Mouse (Mus musculus): Measurements from ENCODE around the gene Crmp1. TPM values are rescaled to one million over a fixed set of nuclear protein-coding genes. Genes with fewer than 3 reads are reported as not detected.

Gene Crmp1
- total and polyA plus RNA-seq, 3 experiments, result 3.3 to 19.6 (median 10.5) TPM

- in situ Hi-C loops (cut with MboI; ENCODE audit: low pct_ligation_motif_present, low pct_unique_long_range_greater_than_20kb, low sequenced_read_pairs) (no loop called here), dilution Hi-C loops (cut with MboI; ENCODE audit: extremely low pct_ligation_motif_present, extremely low pct_unique_long_range_greater_than_20kb, low sequenced_read_pairs) (no loop called here)
- no peak overlapping the region for H3K27ac ChIP-seq (ENCODE audit: insufficient read depth, low read depth)
- peaks cover 6 to 26% of the 10 kb centered on the region in 2 experiments for H3K4me1 ChIP-seq (ENCODE audit: control insufficient read depth in 1 of 2, insufficient read depth in 2 of 2)
- no peak for DNase-seq (ENCODE audit: extremely low read depth)
- H3K4me2 ChIP-seq (ENCODE audit: insufficient read depth, low read depth, poor library complexity, severe bottlenecking), result no peak overlapping the region
- peaks cover 10% of the 10 kb centered on the region for H3K9me3 ChIP-seq (replicated peaks; ENCODE audit: low read length)
- peaks cover 20% of the 10 kb centered on the region for H3K27me3 ChIP-seq (replicated peaks)
- H3K36me3 ChIP-seq (replicated peaks in 1 of 2; ENCODE audit: control insufficient read depth in 1 of 2, insufficient read depth in 1 of 2, low read length in 1 of 2), result no peaks in the 10 kb centered on the region
- no peaks in the 10 kb centered on the region for H3K79me2 ChIP-seq (replicated peaks; ENCODE audit: control insufficient read depth, extremely low read depth, insufficient read depth, poor library complexity, severe bottlenecking)
- no peak overlapping the region for H3K9ac ChIP-seq (ENCODE audit: insufficient read depth, low read depth)
- no peak overlapping the region for H3K4me3 ChIP-seq (replicated peaks in 1 of 3; ENCODE audit: low read depth in 2 of 3, low read length in 2 of 3, poor library complexity in 1 of 3)
- TF ChIP-seq RCOR1 (conservative IDR thresholded peaks at IDR 0.05; ENCODE audit: low read depth, low read length) (no peak), MEF2A (IDR thresholded peaks at IDR 0.05; ENCODE audit: borderline replicate concordance, low read depth, low read length) (no peak), E2F4 (IDR thresholded peaks at IDR 0.05; ENCODE audit: insufficient replicate concordance, low read depth, low read length) (no peak), GABPA (IDR thresholded peaks at IDR 0.05; ENCODE audit: insufficient replicate concordance, low read depth, low read length) (no peak)
Measured at GRCm38 (mm10) chr5:37240550-37240949, 1.2 kb upstream of the Crmp1 start.

- H3K9ac ChIP-seq (ENCODE audit: insufficient read depth, low read depth), result no peak overlapping the region
- no peaks in the 10 kb centered on the region for H3K36me3 ChIP-seq (replicated peaks in 1 of 2; ENCODE audit: control insufficient read depth in 1 of 2, insufficient read depth in 1 of 2, low read length in 1 of 2)
- peaks cover 6 to 24% of the 10 kb centered on the region in 2 experiments for H3K4me1 ChIP-seq (ENCODE audit: control insufficient read depth in 1 of 2, insufficient read depth in 2 of 2)
- no peaks in the 10 kb centered on the region for H3K79me2 ChIP-seq (replicated peaks; ENCODE audit: control insufficient read depth, extremely low read depth, insufficient read depth, poor library complexity, severe bottlenecking)
- H3K27ac ChIP-seq (ENCODE audit: insufficient read depth, low read depth), result no peak overlapping the region
- no peak overlapping the region for H3K4me2 ChIP-seq (ENCODE audit: insufficient read depth, low read depth, poor library complexity, severe bottlenecking)
- H3K4me3 ChIP-seq (replicated peaks in 1 of 3; ENCODE audit: low read depth in 2 of 3, low read length in 2 of 3, poor library complexity in 1 of 3), result no peak overlapping the region
- peaks cover 16% of the 10 kb centered on the region for H3K27me3 ChIP-seq (replicated peaks)
- dilution Hi-C loops (cut with MboI; ENCODE audit: extremely low pct_ligation_motif_present, extremely low pct_unique_long_range_greater_than_20kb, low sequenced_read_pairs), result no loop called here
- no peak for DNase-seq (ENCODE audit: extremely low read depth)
- no peak for TF ChIP-seq JUND (conservative IDR thresholded peaks at IDR 0.05; ENCODE audit: low read depth, low read length)
- TF ChIP-seq IRF4 (IDR thresholded peaks at IDR 0.05; ENCODE audit: low read depth, low read length), result no peak
- no peak for TF ChIP-seq HCFC1 (IDR thresholded peaks at IDR 0.05; ENCODE audit: low read depth, low read length)
- no peak for TF ChIP-seq GABPA (IDR thresholded peaks at IDR 0.05; ENCODE audit: insufficient replicate concordance, low read depth, low read length)
- TF ChIP-seq MYC (IDR thresholded peaks at IDR 0.05; ENCODE audit: low read depth, low read length), result no peak
- no peak for TF ChIP-seq UBTF (IDR thresholded peaks at IDR 0.05; ENCODE audit: low read depth, low read length)
- no peak for TF ChIP-seq RCOR1 (conservative IDR thresholded peaks at IDR 0.05; ENCODE audit: low read depth, low read length)
- no peak for TF ChIP-seq TBP (conservative IDR thresholded peaks at IDR 0.05; ENCODE audit: low read depth, low read length)
- no peak for TF ChIP-seq CTCF (conservative IDR thresholded peaks at IDR 0.05 in 1 of 2, IDR thresholded peaks at IDR 0.05 in 1 of 2; ENCODE audit: low read depth in 2 of 2, low read length in 2 of 2)
- TF ChIP-seq CHD2 (IDR thresholded peaks at IDR 0.05; ENCODE audit: low read length), result no peak
- in situ Hi-C loops (cut with MboI; ENCODE audit: low pct_ligation_motif_present, low pct_unique_long_range_greater_than_20kb, low sequenced_read_pairs), result no loop called here
- H3K9me3 ChIP-seq (replicated peaks; ENCODE audit: low read length), result peaks cover 10% of the 10 kb centered on the region
Measured at GRCm38 (mm10) chr5:37241224-37241623, 516 bp upstream of the Crmp1 start.

Measured in CH12.LX (cell line).